Mouse (Mus musculus): Measurements from ENCODE around the gene Fam207a. TPM values are rescaled to one million over a fixed set of nuclear protein-coding genes. Genes with fewer than 3 reads are reported as not detected.

Fam207a gene
- polyA plus RNA-seq, 1 experiment from 2014 or later = 45.6 TPM

DNA sequence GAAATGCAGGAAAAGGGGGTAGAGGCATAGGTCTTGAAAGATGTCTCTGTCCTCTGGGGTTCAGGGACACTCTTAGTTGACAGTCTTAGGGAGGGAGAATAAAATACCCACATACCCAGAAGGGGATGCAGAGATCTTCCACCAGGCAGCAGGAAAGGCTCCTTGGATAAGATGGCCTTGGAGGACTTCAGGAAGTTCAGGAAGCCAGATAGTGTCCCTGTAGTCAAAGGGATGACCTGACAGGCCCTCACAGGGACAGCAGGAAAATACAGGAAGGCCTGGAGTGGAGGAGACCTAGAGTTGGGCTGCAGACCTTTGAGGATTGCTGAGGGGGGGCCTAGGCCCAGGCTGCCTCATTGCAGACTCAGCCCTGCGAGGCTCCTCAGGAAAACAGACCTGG lies 35.6 kb downstream of the Fam207a start:
- Histone ChIP-seq H3K27ac (peak overlapping the region; percentile 76), H3K4me1 (peaks cover 38% of the 10 kb centered on the region), H3K36me3 (no peaks in the 10 kb centered on the region), H3K9me3 (no peaks in the 10 kb centered on the region), H3K27me3 (ENCODE audit: insufficient read depth, poor library complexity, severe bottlenecking) (no peaks in the 10 kb centered on the region), H3K4me3 (no peak overlapping the region)
- WGBS = 45% methylated on average over 1 of the region's 1 CpGs
- DNase-seq (ENCODE audit: low spot score) = no peak

DNA sequence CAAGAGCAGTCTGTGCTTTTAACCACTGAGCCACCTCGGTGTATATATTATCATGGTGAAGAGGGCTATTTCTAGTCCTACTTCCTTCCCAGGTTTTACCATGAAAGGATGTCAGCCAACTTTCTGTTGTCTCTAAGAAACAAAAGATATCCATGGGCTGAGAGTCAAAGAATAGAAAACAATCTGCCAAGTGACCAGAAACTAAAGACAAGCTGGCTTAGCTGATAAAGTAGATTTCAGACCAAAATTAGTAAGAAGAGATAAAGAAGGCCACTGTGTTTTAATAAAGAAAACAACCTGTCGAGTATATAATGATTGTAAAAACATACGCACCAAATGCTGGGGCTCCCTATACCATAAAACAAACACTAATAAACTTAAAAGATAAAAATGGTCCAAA lies 38.7 kb downstream of the Fam207a start:
- Histone ChIP-seq H3K27ac (no peak overlapping the region), H3K4me1 (peaks cover 21% of the 10 kb centered on the region), H3K9me3 (no peaks in the 10 kb centered on the region), H3K36me3 (no peaks in the 10 kb centered on the region), H3K4me3 (no peak overlapping the region), H3K27me3 (ENCODE audit: insufficient read depth, poor library complexity, severe bottlenecking) (no peaks in the 10 kb centered on the region)
- DNase-seq (ENCODE audit: low spot score) = no peak
- WGBS = 53% methylated on average over 3 of the region's 3 CpGs

DNA sequence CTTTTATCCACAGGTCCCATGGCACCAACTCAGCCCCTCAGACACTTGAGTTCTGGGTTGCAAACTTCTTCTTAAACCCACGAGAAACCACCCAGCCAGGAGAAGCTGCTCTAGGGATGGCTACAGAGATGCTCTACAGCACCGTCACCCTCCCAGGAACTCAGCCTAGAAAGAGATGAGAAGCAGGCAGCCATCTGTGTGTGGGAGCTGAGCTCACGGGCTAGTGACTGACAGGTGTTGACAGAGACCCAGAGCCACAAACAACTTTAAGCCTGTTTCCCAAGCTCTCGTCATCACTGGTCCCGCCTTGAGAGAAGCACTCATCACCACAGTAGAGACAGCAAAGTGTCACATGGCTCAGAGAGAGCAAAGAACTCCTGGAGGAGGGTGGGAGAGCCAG lies 43.4 kb downstream of the Fam207a start:
- Histone ChIP-seq H3K27ac (no peak overlapping the region), H3K4me3 (no peak overlapping the region), H3K36me3 (no peaks in the 10 kb centered on the region), H3K4me1 (peaks cover 36% of the 10 kb centered on the region), H3K9me3 (no peaks in the 10 kb centered on the region), H3K27me3 (ENCODE audit: insufficient read depth, poor library complexity, severe bottlenecking) (no peaks in the 10 kb centered on the region)
- 37% methylated on average over 5 of the region's 5 CpGs for WGBS
- DNase-seq (ENCODE audit: low spot score) = peak; percentile 82

DNA sequence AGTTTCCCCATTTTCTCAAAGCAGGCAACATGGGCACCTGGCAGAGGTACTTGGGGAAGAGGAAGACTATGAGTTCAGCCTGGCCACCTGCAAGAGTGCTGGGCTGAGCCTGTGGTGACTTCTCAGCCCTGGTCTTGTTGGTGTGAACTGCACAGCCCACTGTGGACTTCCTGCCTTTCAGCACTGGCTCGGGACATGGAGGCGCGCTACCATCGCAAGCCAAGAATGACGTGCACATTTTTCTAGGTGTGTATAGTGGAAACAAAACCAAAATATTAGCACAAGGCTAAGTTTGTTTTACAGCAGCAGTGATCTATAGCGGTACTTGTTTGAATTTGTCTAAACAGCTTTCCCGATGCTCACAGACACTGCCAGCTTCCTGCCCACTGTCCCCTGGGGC lies 44.1 kb downstream of the Fam207a start:
- 65% methylated on average over 7 of the region's 7 CpGs for WGBS
- H3K4me1 ChIP-seq = peaks cover 40% of the 10 kb centered on the region
- no peak overlapping the region for H3K4me3 ChIP-seq
- H3K9me3 ChIP-seq = no peaks in the 10 kb centered on the region
- H3K36me3 ChIP-seq = no peaks in the 10 kb centered on the region
- H3K27me3 ChIP-seq (ENCODE audit: insufficient read depth, poor library complexity, severe bottlenecking) = no peaks in the 10 kb centered on the region
- no peak for DNase-seq (ENCODE audit: low spot score)
- no peak overlapping the region for H3K27ac ChIP-seq

DNA sequence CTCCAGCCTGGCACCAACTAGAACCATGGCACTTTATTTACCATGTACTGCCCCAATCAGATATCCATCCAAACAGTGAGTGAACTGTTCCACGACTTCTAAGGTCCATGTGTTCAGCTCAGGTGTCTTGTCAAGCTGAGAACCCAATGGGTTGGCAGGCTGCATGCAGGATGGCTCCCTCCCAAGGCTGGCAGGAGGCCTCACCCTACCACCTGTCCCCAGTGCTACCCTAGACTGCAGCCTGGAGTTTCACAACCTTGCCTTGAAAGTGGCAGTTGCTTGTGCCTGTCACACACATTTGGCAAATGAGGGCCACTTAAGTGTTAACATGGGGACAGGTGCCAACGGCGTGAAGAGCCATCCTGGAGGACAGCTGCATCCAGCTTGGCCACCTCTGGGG lies 44.8 kb downstream of the Fam207a start:
- Histone ChIP-seq H3K27me3 (ENCODE audit: insufficient read depth, poor library complexity, severe bottlenecking) (no peaks in the 10 kb centered on the region), H3K36me3 (no peaks in the 10 kb centered on the region), H3K4me1 (peaks cover 42% of the 10 kb centered on the region), H3K9me3 (no peaks in the 10 kb centered on the region), H3K27ac (no peak overlapping the region), H3K4me3 (no peak overlapping the region)
- no peak for DNase-seq (ENCODE audit: low spot score)
- WGBS = 83% methylated on average over 3 of the region's 3 CpGs

DNA sequence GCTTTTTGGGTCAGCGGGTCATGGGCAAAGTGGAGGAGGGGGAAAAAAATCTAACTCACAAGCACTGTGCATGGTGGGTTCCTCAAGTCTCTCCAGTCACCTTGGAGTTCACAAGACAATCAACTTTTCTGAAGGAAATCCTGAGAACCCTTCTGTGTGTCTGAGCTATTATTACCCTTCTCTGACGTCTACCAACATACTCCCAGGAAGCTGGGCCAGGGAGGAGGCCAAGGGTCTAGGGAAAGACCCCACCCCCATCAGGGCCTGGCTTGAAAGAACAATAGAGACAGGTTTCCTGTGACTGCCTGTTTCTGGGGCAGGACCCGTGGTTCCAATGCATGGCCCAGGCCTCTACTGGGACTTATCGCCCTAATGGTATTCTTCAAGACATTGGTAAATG lies 46.9 kb downstream of the Fam207a start:
- 68% methylated on average over 4 of the region's 4 CpGs for WGBS
- Histone ChIP-seq H3K36me3 (no peaks in the 10 kb centered on the region), H3K27me3 (ENCODE audit: insufficient read depth, poor library complexity, severe bottlenecking) (no peaks in the 10 kb centered on the region), H3K4me3 (no peak overlapping the region), H3K27ac (peak overlapping the region; percentile 57; the same call in 1 of the 2 replicates), H3K4me1 (peaks cover 59% of the 10 kb centered on the region), H3K9me3 (no peaks in the 10 kb centered on the region)
- DNase-seq (ENCODE audit: low spot score) = no peak

DNA sequence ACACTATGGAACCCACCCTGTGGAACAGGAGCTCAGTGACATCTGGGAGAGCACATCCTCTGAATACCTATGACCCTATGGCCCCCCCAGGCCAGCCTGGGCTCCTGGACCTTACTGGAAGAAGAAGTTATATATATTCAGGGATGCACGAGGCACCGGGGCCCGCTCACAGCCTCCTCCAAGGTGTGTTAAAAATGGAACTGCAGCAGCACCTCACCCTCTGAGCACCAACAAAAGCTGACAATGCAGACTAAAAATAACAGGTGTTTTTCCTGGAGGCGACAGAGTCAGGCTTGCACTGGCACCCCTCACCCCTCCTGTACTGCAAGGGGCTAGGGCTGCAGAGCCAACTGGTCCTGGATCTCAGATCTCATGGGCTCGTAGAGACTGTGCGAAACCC lies 48.2 kb downstream of the Fam207a start:
- no peak overlapping the region for H3K4me3 ChIP-seq
- peak overlapping the region; percentile 59 for H3K27ac ChIP-seq
- DNase-seq (ENCODE audit: low spot score) = no peak
- H3K36me3 ChIP-seq = no peaks in the 10 kb centered on the region
- H3K4me1 ChIP-seq = peaks cover 56% of the 10 kb centered on the region
- H3K27me3 ChIP-seq (ENCODE audit: insufficient read depth, poor library complexity, severe bottlenecking) = no peaks in the 10 kb centered on the region
- WGBS = 58% methylated on average over 6 of the region's 6 CpGs
- H3K9me3 ChIP-seq = no peaks in the 10 kb centered on the region

DNA sequence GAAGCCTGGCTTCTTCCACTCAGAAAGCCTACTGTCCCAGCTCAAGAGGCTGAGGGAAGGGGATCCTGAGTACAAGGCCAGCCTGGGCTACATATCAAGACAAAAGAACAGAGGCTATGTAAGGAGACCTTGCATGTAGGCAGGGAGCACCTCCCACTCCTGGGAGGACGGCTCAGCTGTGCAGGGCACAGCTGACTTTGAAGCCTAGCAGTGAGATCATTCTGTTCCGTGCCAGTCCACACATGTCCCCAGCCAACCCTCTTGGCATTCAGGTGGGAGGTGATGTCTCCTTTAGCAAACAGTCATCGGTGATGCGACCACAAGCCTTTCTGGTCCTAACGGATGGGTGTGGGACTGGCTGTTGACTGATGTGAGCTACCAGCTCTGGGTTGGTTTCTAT lies 49.7 kb downstream of the Fam207a start:
- WGBS = 86% methylated on average over 5 of the region's 5 CpGs
- Histone ChIP-seq H3K27ac (peak overlapping the region; percentile 49; the same call in 1 of the 2 replicates), H3K4me1 (peaks cover 44% of the 10 kb centered on the region), H3K27me3 (ENCODE audit: insufficient read depth, poor library complexity, severe bottlenecking) (no peaks in the 10 kb centered on the region), H3K9me3 (no peaks in the 10 kb centered on the region), H3K4me3 (no peak overlapping the region), H3K36me3 (no peaks in the 10 kb centered on the region)
- no peak for DNase-seq (ENCODE audit: low spot score)

DNA sequence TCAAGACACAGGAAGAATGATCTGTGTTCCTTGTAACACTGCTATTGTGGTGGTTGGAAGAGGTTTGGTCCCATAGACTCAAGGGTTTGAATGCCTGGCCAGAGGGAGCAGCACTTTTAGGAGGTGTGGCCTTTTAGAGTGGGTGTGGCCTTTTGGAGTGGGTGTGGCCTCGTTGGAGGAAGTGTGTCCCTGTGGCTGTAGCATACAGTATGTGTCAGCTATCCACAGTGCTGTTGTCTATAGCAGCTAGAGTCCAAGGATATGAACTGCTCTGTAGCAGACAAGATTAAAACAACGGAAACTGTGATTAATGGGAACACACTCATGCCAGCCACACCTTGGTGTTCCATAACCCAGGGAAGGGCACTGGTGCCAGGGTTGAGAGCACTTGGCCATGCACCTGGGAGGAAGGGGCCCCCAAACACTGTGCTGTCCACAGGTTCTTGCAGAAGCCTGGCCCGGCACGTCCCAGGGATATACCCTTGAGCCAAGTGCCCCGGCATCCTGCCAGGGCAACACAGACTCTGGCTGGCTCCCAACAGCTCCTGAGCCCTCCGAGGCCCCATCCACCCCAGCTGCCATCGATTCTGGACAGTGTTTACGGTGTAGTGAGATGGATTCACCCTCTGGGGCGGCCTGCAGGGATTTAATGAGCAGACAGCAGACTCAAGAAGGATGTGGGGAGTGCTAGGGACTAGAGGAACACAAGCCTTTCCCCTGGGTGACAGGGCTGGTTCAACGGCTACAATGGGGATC lies 51.2 kb downstream of the Fam207a start:
- no peak for DNase-seq (ENCODE audit: low spot score)
- 77% methylated on average over 10 of the region's 10 CpGs for WGBS
- peaks cover 50% of the 10 kb centered on the region for H3K4me1 ChIP-seq

DNA sequence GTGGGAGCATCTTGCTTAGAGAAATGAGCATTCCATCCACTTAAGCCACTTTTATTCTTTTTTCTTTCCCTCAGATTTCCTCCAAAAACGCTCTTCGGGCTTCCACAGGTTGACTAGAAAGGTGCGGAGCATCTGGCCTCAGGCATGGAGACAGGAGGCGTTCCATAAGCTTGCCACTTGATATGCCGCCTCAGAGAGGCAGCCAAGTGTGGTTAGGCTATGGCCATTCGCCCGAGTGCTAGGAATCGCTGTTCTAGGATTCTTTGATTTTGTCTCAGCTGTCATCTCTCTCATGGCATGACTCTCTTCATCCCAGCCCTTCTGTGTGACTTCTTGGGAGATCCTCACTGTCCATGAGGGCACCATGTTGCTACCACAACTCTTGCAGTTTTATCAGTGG lies 54.4 kb downstream of the Fam207a start:
- H3K27ac ChIP-seq = no peak overlapping the region

More for the DNA sequence above, 51.2 kb downstream of the Fam207a start:
- H3K36me3 ChIP-seq = no peaks in the 10 kb centered on the region
- no peaks in the 10 kb centered on the region for H3K9me3 ChIP-seq
- H3K27ac ChIP-seq = peak overlapping the region; percentile 48; the same call in 1 of the 2 replicates
- no peaks in the 10 kb centered on the region for H3K27me3 ChIP-seq (ENCODE audit: insufficient read depth, poor library complexity, severe bottlenecking)
- H3K4me3 ChIP-seq = no peak overlapping the region

DNA sequence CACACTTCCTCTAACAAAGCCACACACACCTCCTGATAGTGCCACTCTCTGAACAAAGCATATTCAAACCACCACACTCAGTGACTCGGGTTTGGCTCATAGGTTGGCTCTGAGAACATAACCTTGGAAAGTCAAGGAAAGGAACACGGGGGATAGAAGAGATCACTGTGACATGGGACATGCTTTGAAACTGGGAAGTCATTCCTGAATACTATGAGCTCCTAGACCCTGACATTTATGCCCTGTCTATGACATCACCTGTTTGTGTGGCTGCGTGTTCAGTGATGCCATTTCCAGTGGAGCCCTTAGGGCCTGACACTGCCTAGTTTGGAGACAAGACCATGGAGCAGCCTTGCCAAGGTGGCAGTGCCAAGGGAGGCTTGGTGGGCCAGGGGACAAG lies 57.9 kb downstream of the Fam207a start:
- H3K4me1 ChIP-seq = peaks cover 41% of the 10 kb centered on the region
- H3K27me3 ChIP-seq (ENCODE audit: insufficient read depth, poor library complexity, severe bottlenecking) = no peaks in the 10 kb centered on the region
- peak overlapping the region; percentile 87; the same call in 1 of the 2 replicates for H3K27ac ChIP-seq
- no peaks in the 10 kb centered on the region for H3K9me3 ChIP-seq
- peaks cover 1% of the 10 kb centered on the region; the same call in 1 of the 2 replicates for H3K36me3 ChIP-seq
- WGBS = 78% methylated on average over 3 of the region's 3 CpGs
- no peak for DNase-seq (ENCODE audit: low spot score)
- H3K4me3 ChIP-seq = no peak overlapping the region

More for the DNA sequence above, 54.4 kb downstream of the Fam207a start:
- DNase-seq (ENCODE audit: low spot score) = no peak
- Histone ChIP-seq H3K36me3 (no peaks in the 10 kb centered on the region), H3K27me3 (ENCODE audit: insufficient read depth, poor library complexity, severe bottlenecking) (no peaks in the 10 kb centered on the region), H3K4me3 (no peak overlapping the region), H3K4me1 (peaks cover 44% of the 10 kb centered on the region), H3K9me3 (no peaks in the 10 kb centered on the region)
- 87% methylated on average over 8 of the region's 8 CpGs for WGBS

DNA sequence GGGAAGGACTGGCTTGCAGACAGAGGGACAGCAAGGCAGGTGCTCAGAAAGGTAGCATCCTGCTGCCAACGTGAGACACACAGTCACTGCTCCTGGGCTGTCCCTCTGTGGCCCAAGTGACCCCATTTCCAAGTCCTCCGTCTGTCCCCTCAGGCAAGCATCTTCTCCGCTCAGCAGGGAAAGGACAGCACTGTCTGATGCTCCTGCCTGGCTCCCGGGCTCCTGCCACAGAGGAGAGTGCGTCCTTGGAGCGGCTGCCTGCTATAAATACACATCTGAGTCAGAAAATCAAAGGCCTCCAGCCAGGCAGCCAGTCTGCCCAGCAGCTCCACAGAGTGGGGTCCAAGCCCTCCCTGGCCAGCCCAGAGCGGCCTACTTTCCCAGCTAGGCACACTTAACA lies 59.1 kb downstream of the Fam207a start:
- H3K4me1 ChIP-seq = peaks cover 49% of the 10 kb centered on the region
- H3K27me3 ChIP-seq (ENCODE audit: insufficient read depth, poor library complexity, severe bottlenecking) = no peaks in the 10 kb centered on the region
- H3K9me3 ChIP-seq = no peaks in the 10 kb centered on the region
- no peak overlapping the region; the same call in 1 of the 2 replicates for H3K4me3 ChIP-seq
- H3K36me3 ChIP-seq = peaks cover 3% of the 10 kb centered on the region; the same call in 1 of the 2 replicates
- peak overlapping the region; percentile 87 for H3K27ac ChIP-seq
- DNase-seq (ENCODE audit: low spot score) = peak; percentile 85
- 38% methylated on average over 7 of the region's 7 CpGs for WGBS

DNA sequence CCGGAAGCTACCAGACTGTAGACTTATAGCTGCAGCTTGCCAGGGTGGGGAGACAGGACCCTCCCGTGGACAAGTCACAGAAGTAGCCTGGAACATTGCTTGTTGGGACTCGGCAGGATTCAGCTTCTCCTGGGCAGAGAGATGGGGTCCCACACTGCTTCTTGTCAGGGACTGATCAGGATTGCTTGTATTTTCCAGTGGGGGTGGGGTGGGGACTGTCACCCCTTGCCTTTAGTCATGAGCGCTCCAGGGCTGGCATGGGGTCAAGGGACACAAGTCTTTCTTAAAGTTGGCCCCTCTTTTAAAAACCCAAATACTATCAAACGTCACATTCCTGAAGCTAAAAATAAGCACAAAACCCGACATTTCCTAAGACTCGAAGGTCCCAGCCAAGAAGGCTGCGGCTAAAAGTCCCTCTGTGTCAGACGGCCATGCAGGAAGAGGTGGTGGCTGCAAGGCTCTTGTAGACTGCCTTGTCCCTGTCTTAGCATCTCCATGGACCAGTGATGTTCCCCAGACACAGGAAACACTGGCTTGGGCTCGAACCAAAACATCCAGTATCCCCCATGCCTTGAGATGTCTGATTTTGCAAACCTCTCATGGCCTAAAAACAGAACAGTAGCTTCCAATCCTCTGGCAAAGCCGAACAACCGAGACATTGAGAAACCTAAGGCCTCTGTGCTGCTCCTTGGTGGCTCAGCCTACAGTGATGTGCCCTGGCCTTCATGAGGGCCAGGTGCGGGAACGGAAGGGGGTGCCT lies 60.2 kb downstream of the Fam207a start:
- H3K4me3 ChIP-seq = no peak overlapping the region
- H3K36me3 ChIP-seq = peaks cover 3% of the 10 kb centered on the region; the same call in 1 of the 2 replicates
- no peak for DNase-seq (ENCODE audit: low spot score)
- H3K9me3 ChIP-seq = no peaks in the 10 kb centered on the region
- H3K27me3 ChIP-seq (ENCODE audit: insufficient read depth, poor library complexity, severe bottlenecking) = no peaks in the 10 kb centered on the region
- peaks cover 54% of the 10 kb centered on the region for H3K4me1 ChIP-seq
- WGBS = 53% methylated on average over 14 of the region's 14 CpGs
- peak overlapping the region; percentile 87 for H3K27ac ChIP-seq

All from heart, embryonic 10.5 days (tissue).